Mouse (Mus musculus) kidney, embryonic 16.5 days (tissue): ENCODE data around the gene Gorasp1. TPM values are rescaled to one million over a fixed set of nuclear protein-coding genes. Genes with fewer than 3 reads are reported as not detected.

Experiments
- ATAC-seq: fragments of 200-750 bp; cut with Nextera tagmentation; 2 replicates; pipeline ENCODE4 v1.8.0; 2017; ENCODE audit warnings: moderate TSS enrichment; ENCODE audit not compliant: low FRiP score, low TSS enrichment
- H3K27ac ChIP-seq: fragments of 300-500 bp; sonication (generic); 2 replicates; pipeline ENCODE4 v1.5.1; 2014; ENCODE audit warnings: low read length
- H3K27me3 ChIP-seq: fragments of 300-500 bp; sonication (generic); 2 replicates; pipeline ENCODE4 v1.6.1; 2014; ENCODE audit warnings: low read length, control low read depth, mixed read lengths; ENCODE audit not compliant: insufficient read depth
- H3K36me3 ChIP-seq: fragments of 300-500 bp; sonication (generic); 2 replicates; pipeline ENCODE4 v1.6.1; 2014; ENCODE audit warnings: low read length, control low read depth, mixed read lengths; ENCODE audit not compliant: insufficient read depth
- H3K4me1 ChIP-seq: fragments of 300-500 bp; sonication (generic); 2 replicates; pipeline ENCODE4 v1.6.1; 2014; ENCODE audit warnings: low read length, control low read depth, mixed read lengths; ENCODE audit not compliant: insufficient read depth
- H3K4me2 ChIP-seq: fragments of 300-500 bp; sonication (generic); replicated peaks from 2 replicates; pipeline ENCODE4 v1.6.1; 2014; ENCODE audit warnings: low read depth, low read length
- H3K4me3 ChIP-seq: fragments of 300-500 bp; sonication (generic); 2 replicates; pipeline ENCODE4 v1.5.1; 2014; ENCODE audit warnings: mild to moderate bottlenecking, low read length
- H3K9ac ChIP-seq: fragments of 300-500 bp; sonication (generic); replicated peaks from 2 replicates; pipeline ENCODE4 v1.6.1; 2014; ENCODE audit warnings: low read length
- H3K9me3 ChIP-seq: fragments of 300-500 bp; sonication (generic); 2 replicates; pipeline ENCODE4 v1.6.1; 2016; ENCODE audit warnings: low read length, control low read depth
- WGBS: fragments of 180-500 bp; shearing (Covaris S2); extraction: QIAGEN DNeasy Blood & Tissue Kit; methylation state at CpG from one replicate; pipeline ENCODE4 v1.1.7; 2014; 5-methylcytosine and 5-hydroxymethylcytosine counted together
- polyA plus RNA-seq: library from polyadenylated mRNA; unstranded; fragments of >200 nt; fragmentation: Nextera tagmentation; extraction: Ambion mirVana; gene quantifications from 2 replicates; pipeline ENCODE4 v1.2.1, GENCODE M21; 2015

The Gorasp1 gene
- polyA plus RNA-seq, 1 experiment from 2014 or later: 29.5 TPM

DNA sequence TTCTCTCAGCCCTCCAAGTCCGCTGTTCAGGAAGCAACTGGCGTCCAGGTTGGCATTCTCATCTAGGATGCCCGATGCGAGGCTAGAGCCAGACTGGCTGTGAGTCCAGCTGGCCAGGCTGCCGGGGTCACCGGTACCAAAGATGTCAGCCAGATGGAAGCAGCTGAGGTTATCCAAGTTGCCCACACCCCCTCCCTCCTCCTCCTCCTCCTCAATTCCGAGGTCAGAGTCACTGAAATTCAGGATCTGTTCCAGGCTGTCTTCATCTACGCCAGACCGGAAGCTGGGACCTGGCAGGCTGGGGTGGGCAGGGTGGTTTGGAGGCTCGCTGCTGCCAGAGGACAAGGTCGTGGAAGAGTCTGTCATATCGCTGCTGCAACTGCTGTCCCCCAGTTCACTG lies 35.2 kb upstream of the Gorasp1 start:
- Histone ChIP-seq H3K9ac (no peak overlapping the region), H3K9me3 (no peaks in the 10 kb centered on the region), H3K27me3 (no peaks in the 10 kb centered on the region), H3K4me2 (no peak overlapping the region), H3K4me1 (peaks cover 25% of the 10 kb centered on the region), H3K4me3 (no peak overlapping the region), H3K36me3 (peaks cover 27% of the 10 kb centered on the region), H3K27ac (no peak overlapping the region)
- 79% methylated on average over 12 of the region's 12 CpGs for WGBS
- ATAC-seq: no peak

DNA sequence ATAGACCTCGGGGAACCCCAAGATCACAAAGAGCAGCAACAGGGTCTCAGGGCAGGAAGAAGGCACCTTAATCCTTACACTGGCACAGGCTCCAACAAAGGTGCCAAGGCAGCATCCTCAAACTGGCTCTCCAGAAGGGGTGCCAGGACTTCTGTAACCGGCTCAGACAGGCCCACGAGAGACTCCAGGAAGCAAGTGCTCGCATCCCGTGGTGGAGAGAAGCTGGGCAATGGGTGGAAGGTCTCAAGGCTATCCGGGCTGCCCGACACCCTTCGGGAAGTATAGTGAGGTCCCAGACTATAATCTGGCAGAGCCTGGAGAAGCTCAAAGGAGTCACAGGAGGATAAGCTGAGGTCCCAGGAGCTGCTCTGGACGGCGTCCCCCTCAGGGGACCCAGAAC lies 34.8 kb upstream of the Gorasp1 start:
- Histone ChIP-seq H3K27ac (no peak overlapping the region), H3K27me3 (no peaks in the 10 kb centered on the region), H3K4me1 (peaks cover 21% of the 10 kb centered on the region), H3K9ac (no peak overlapping the region), H3K9me3 (no peaks in the 10 kb centered on the region), H3K36me3 (peaks cover 27% of the 10 kb centered on the region), H3K4me2 (no peak overlapping the region), H3K4me3 (no peak overlapping the region)
- WGBS: 93% methylated on average over 10 of the region's 10 CpGs
- no peak for ATAC-seq

DNA sequence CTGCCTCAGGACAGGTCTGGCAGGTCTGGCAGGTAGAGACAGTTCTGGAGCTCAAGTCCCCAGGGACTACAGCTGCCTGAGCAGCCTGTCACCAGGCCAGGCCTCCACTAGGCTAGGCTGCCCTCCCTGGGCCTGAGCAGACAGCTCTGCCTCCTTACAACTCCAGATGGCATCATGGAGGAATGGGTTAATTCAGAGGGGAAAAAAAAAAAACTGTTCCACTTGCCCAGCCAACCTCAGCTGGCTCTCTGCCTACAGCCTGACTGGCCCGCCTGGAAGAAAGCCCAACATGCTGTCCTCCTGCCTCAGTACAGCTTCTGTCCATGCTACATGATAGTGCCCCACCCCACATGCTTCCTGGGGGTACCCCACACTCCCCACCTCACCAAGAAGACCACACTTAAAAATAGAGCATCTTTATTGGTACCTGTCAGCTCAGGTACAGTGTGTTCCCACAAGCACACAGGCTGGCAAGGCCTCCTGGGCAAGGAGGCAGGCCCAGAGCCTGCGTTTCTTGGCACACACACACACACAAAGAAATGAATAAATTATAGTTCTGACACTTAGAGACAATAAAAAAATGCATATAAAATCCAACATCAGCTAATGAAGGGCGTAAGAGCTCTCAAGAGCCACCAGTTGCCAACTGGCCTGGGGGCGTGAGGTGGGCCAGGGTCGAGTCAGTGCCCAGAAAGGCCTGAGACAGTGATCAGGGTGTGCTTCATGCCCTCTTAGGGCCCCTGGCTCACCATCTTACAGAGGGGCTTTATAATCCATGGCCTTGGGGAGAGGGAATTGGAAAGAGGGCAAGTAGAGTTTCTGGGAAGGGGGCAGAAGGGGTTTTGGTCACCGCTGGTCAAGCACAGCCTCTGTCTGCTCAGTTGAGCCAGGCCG lies 33.6 kb upstream of the Gorasp1 start:
- no peak overlapping the region for H3K27ac ChIP-seq
- H3K27me3 ChIP-seq: no peaks in the 10 kb centered on the region
- H3K4me3 ChIP-seq: no peak overlapping the region
- 0 out of 2 replicates have a peak, but pooled peaks cover 11% of the 10 kb centered on the region for H3K4me1 ChIP-seq
- H3K9ac ChIP-seq: no peak overlapping the region
- H3K9me3 ChIP-seq: no peaks in the 10 kb centered on the region
- 0 out of 2 replicates have a peak, but pooled peaks have one; percentile 58 for ATAC-seq
- peaks cover 27% of the 10 kb centered on the region for H3K36me3 ChIP-seq
- 79% methylated on average over 7 of the region's 7 CpGs for WGBS
- H3K4me2 ChIP-seq: no peak overlapping the region

DNA sequence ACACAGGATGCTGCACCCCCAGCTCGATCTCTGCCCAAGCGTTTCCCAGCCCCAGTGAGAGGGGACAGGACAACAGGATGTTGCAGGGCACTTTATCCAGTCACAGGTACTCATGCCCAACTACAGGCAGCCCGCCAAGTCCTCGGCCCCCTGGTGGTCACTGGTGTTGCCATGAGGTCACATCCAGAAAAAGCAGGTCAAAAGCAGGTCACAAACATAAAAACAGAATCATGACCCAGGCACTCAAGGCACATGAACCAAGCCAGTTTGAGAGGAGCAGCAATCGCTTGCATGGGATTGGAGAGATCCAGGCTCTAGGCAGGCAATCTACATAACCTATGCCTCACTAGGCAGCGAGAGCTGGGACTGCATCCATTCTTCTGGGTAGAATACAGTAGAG lies 32.9 kb upstream of the Gorasp1 start:
- Histone ChIP-seq H3K4me2 (no peak overlapping the region), H3K27me3 (no peaks in the 10 kb centered on the region), H3K36me3 (peaks cover 27% of the 10 kb centered on the region), H3K4me1 (0 out of 2 replicates have a peak, but pooled peaks cover 11% of the 10 kb centered on the region), H3K9ac (no peak overlapping the region), H3K27ac (no peak overlapping the region), H3K4me3 (no peak overlapping the region), H3K9me3 (no peaks in the 10 kb centered on the region)
- ATAC-seq: 0 out of 2 replicates have a peak, but pooled peaks have one; percentile 7
- 39% methylated on average over 6 of the region's 6 CpGs for WGBS

DNA sequence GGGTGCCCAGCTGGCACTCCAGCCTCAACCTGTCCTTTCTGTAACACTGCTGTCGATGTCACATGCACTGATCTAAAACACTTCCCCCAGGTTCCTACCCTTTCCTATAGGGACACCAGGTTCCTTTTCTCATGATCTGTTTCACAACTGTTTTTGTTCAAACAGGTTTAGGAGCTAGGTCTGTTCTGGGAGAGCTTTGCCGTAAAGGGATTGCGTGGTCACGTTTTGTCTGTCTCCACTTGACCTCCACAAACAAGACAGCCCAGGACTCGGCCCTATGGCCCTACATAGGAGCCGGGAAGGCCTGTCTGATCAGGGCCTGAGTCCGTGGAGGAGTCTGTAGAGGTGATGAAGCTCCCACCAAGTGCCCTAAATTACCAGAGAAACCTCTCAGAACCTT lies 32.4 kb upstream of the Gorasp1 start:
- Histone ChIP-seq H3K9me3 (no peaks in the 10 kb centered on the region), H3K27me3 (no peaks in the 10 kb centered on the region), H3K4me1 (0 out of 2 replicates have a peak, but pooled peaks cover 11% of the 10 kb centered on the region), H3K36me3 (peaks cover 27% of the 10 kb centered on the region), H3K27ac (no peak overlapping the region), H3K4me3 (no peak overlapping the region), H3K9ac (no peak overlapping the region), H3K4me2 (no peak overlapping the region)
- WGBS: 72% methylated on average over 7 of the region's 7 CpGs
- no peak for ATAC-seq

DNA sequence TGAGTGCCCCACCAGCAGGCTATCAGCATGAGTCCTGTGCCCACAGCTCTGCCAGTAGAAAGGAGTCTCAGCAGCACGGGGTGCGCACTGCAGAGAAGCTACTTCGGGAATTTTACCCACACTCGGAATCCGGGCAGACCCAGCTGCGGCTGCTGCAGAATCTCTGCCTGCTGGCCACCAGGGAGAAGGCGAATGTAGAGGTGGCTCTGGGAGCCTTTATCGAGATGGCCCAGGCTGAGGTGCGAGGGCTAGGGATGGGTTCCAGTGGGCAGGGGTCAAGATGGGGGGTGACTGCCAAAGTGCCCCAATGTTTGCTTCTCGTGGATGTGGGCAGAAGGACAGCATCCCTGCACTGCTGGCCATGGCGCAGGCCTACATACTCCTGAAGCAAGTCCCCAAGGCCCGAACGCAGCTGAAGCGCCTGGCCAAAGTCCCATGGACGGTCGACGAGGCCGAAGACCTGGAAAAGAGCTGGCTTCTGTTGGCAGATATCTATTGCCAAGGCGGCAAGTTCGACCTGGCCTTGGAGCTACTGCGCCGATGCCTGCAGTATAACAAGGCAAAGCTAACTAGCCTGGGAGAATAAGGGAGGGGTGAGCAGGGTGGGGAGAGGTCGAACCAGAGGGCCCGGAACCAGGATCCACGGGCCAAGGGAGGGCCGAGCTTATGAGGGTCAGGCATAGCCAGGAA lies 29.0 kb upstream of the Gorasp1 start:
- H3K27ac ChIP-seq: no peak overlapping the region
- peaks cover 25% of the 10 kb centered on the region for H3K4me1 ChIP-seq
- H3K4me3 ChIP-seq: no peak overlapping the region
- no peak overlapping the region for H3K9ac ChIP-seq
- no peak overlapping the region for H3K4me2 ChIP-seq
- H3K36me3 ChIP-seq: no peaks in the 10 kb centered on the region
- ATAC-seq: no peak
- no peaks in the 10 kb centered on the region for H3K9me3 ChIP-seq
- WGBS: 86% methylated on average over 26 of the region's 26 CpGs
- no peaks in the 10 kb centered on the region for H3K27me3 ChIP-seq

DNA sequence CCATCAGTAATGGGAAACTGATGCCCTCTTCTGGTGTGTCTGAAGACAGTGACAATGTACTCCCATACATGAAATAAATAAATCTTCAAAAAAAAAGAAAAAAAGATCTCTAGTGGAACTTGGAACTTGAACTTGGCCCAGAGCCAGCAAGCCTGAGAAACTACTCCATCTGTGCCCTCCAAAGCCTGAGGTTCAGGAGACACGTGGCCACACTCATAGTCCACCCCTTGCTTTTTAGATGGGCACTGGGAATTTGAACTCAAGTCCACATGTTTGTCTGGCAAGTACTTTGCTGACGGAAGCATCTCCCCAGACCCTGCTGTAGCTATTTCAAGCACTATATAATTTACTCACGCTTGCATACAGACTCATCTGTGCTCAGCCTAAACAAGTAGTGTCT lies 27.8 kb upstream of the Gorasp1 start:
- no peaks in the 10 kb centered on the region for H3K27me3 ChIP-seq
- ATAC-seq: no peak
- H3K27ac ChIP-seq: no peak overlapping the region
- H3K36me3 ChIP-seq: no peaks in the 10 kb centered on the region
- no peak overlapping the region for H3K4me2 ChIP-seq
- no peak overlapping the region for H3K4me3 ChIP-seq
- peaks cover 15% of the 10 kb centered on the region for H3K4me1 ChIP-seq
- no peak overlapping the region for H3K9ac ChIP-seq
- H3K9me3 ChIP-seq: no peaks in the 10 kb centered on the region
- WGBS: 63% methylated on average over 3 of the region's 3 CpGs

DNA sequence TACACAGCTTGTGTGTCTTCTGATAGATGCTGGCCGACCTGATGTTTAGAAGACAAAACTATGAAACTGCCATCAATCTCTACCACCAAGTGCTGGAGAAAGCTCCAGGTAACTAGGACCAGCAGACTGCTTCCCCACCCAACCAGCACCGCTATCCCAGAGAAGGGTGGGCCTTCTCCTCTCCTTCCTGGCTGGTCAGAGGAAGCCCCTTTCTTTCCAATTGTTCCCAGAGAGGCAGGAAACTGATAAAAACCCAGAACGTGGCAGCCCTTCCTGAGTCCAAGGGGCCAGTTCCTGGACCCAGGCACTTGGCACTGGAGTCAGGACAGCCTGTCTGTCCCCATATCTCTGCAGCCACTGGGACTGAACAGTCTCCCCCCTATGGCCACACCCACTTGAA lies 26.8 kb upstream of the Gorasp1 start:
- Histone ChIP-seq H3K27me3 (no peaks in the 10 kb centered on the region), H3K27ac (peak overlapping the region; percentile 36; the same call in 1 of the 2 replicates), H3K4me1 (peaks cover 15% of the 10 kb centered on the region), H3K9ac (no peak overlapping the region), H3K9me3 (no peaks in the 10 kb centered on the region), H3K36me3 (no peaks in the 10 kb centered on the region), H3K4me2 (no peak overlapping the region), H3K4me3 (no peak overlapping the region)
- ATAC-seq: no peak
- WGBS: 67% methylated on average over 3 of the region's 3 CpGs

DNA sequence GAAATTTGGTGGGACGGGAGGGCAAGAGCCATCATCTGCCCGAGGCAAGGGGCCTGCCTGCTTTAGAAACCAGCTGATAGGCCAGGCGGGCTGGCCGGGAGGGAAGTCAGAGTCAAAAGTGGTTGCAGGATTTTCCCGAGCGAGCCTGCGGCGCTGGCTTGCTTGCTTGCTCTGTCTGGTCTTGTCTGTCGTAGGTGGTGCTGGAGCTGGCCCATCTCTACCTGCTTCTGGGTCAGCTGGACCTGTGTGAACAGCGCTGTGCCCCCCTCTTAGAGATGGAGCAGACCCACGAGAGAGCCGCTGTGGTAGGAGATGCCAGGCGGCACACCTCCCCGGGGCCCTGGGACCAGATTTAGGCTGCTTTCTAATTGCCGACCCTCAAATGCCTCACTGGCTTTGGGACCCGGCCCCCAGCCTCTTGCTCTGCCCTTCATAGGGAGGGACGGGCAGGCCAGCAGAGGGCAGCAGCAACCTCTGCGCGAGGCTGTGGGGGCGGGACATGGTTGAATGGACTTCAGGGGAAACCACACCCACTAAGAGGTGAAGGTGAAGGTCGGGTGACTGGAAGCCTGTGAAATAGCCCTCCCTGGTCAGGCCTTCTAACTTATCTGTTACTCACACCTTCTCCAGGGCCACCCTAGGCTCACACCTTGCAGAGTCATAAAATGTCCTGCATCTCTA lies 25.8 kb upstream of the Gorasp1 start:
- no peaks in the 10 kb centered on the region for H3K36me3 ChIP-seq
- H3K4me3 ChIP-seq: no peak overlapping the region
- H3K9ac ChIP-seq: peak overlapping the region; percentile 42
- WGBS: 10% methylated on average over 21 of the region's 21 CpGs
- H3K27ac ChIP-seq: no peak overlapping the region
- H3K9me3 ChIP-seq: no peaks in the 10 kb centered on the region
- ATAC-seq: peak; percentile 85
- H3K4me2 ChIP-seq: peak overlapping the region; percentile 40
- no peaks in the 10 kb centered on the region for H3K27me3 ChIP-seq
- H3K4me1 ChIP-seq: peaks cover 15% of the 10 kb centered on the region
